Mouse (Mus musculus) heart, adult 8-10 months (tissue): ENCODE measurements around the gene Mthfd2l. TPM values are rescaled to one million over a fixed set of nuclear protein-coding genes. Genes with fewer than 3 reads are reported as not detected.

Experiments used
- DNase-seq: peaks from one replicate; pipeline ENCODE4 v3.0.0; 2022; ENCODE audit warnings: low spot score
- total RNA-seq, 4 experiments: library from RNA; stranded (reverse); gene quantifications; 2 replicates each; pipeline ENCODE4 v1.2.4; 2022

Gene Mthfd2l
- total RNA-seq: 1 to 10 TPM; 6.8 to 8.8 (median 7.9) TPM

- peak; percentile 78 for DNase-seq
These were observed at the start of gene Mthfd2l for GRCm38 (mm10) chr5:90930971-90931851. Gene Mthfd2l (plus strand): TSS chr5:90931117.

- no peak for DNase-seq
These were observed 49.2 kb upstream of the Mthfd2l start for GRCm38 (mm10) chr5:90881682-90882081.

- no peak for DNase-seq
These were observed 48.8 kb upstream of the Mthfd2l start for GRCm38 (mm10) chr5:90882146-90882545.

- no peak for DNase-seq
These were observed 46.2 kb upstream of the Mthfd2l start for GRCm38 (mm10) chr5:90884628-90885242.

GRCm38 (mm10) chr5:90888661-90889060, 42.3 kb upstream of the Mthfd2l start:
- no peak for DNase-seq

- peak; percentile 79 for DNase-seq
These were observed 40.1 kb upstream of the Mthfd2l start, which contains the start of gene Cxcl1 for GRCm38 (mm10) chr5:90890519-90891463. Gene Cxcl1 (plus strand): TSS chr5:90891241.

GRCm38 (mm10) chr5:90891464-90891813, 39.5 kb upstream of the Mthfd2l start:
- DNase-seq: no peak

GRCm38 (mm10) chr5:90894231-90894630, 36.7 kb upstream of the Mthfd2l start:
- DNase-seq: no peak

- no peak for DNase-seq
These were observed 33.5 kb upstream of the Mthfd2l start for GRCm38 (mm10) chr5:90897429-90897828.

GRCm38 (mm10) chr5:90899308-90899707, 31.6 kb upstream of the Mthfd2l start:
- no peak for DNase-seq

- DNase-seq: peak; percentile 64
These were observed 30.8 kb upstream of the Mthfd2l start for GRCm38 (mm10) chr5:90900147-90900546.

- DNase-seq: no peak
These were observed 30.2 kb upstream of the Mthfd2l start for GRCm38 (mm10) chr5:90900688-90901087.

GRCm38 (mm10) chr5:90902380-90903260, 28.3 kb upstream of the Mthfd2l start:
- DNase-seq: no peak

- DNase-seq: no peak
These were observed 27.4 kb upstream of the Mthfd2l start, which contains the start of gene Cxcl2 for GRCm38 (mm10) chr5:90903339-90904020. Gene Cxcl2 (plus strand): TSS chr5:90903871.

GRCm38 (mm10) chr5:90908983-90909382, 21.9 kb upstream of the Mthfd2l start:
- peak; percentile 64 for DNase-seq

GRCm38 (mm10) chr5:90919495-90919894, 11.4 kb upstream of the Mthfd2l start:
- DNase-seq: no peak

- DNase-seq: no peak
These were observed 8.0 kb upstream of the Mthfd2l start for GRCm38 (mm10) chr5:90922958-90923357.

- no peak for DNase-seq
These were observed 371 bp upstream of the Mthfd2l start for GRCm38 (mm10) chr5:90930546-90930945.

- no peak for DNase-seq
These were observed 994 bp downstream of the Mthfd2l start for GRCm38 (mm10) chr5:90931911-90932310.

- no peak for DNase-seq
These were observed 5.8 kb downstream of the Mthfd2l start for GRCm38 (mm10) chr5:90936706-90937105.
